Mouse (Mus musculus) heart, postnatal 0 days (tissue): ENCODE results near the gene Pkp3. TPM values are rescaled to one million over a fixed set of nuclear protein-coding genes. Genes with fewer than 3 reads are reported as not detected.

Experiments used
- ATAC-seq: fragments of 200-750 bp; cut with Nextera tagmentation; 2 replicates; pipeline ENCODE4 v1.8.0; 2017; ENCODE audit warnings: low read depth, moderate number of reproducible peaks, moderate library complexity; ENCODE audit not compliant: insufficient read depth
- DNase-seq: peaks from one replicate; pipeline ENCODE4 v3.0.0-alpha.2; 2016; ENCODE audit warnings: low spot score
- H3K27ac ChIP-seq: fragments of 300-500 bp; sonication (generic); 2 replicates; pipeline ENCODE4 v1.5.1; 2014; ENCODE audit warnings: low read depth, mild to moderate bottlenecking
- H3K27me3 ChIP-seq: fragments of 300-500 bp; sonication (generic); 2 replicates; pipeline ENCODE4 v1.6.1; 2014; ENCODE audit warnings: low read length, mixed read lengths; ENCODE audit not compliant: control insufficient read depth, insufficient read depth
- H3K36me3 ChIP-seq: fragments of 300-500 bp; sonication (generic); replicated peaks from 2 replicates; pipeline ENCODE4 v1.6.1; 2014; ENCODE audit warnings: low read length, mixed read lengths; ENCODE audit not compliant: control insufficient read depth, insufficient read depth
- H3K4me1 ChIP-seq: fragments of 300-500 bp; sonication (generic); 2 replicates; pipeline ENCODE4 v1.6.1; 2014; ENCODE audit warnings: antibody characterized with exemption; ENCODE audit not compliant: control insufficient read depth, insufficient read depth
- H3K4me2 ChIP-seq: fragments of 300-500 bp; sonication (generic); 2 replicates; pipeline ENCODE4 v1.6.1; 2014; ENCODE audit warnings: low read depth, mild to moderate bottlenecking, low read length, moderate library complexity
- H3K4me3 ChIP-seq: fragments of 300-500 bp; sonication (generic); 2 replicates; pipeline ENCODE4 v1.5.1; 2014; ENCODE audit warnings: low read depth, low read length
- H3K9ac ChIP-seq: fragments of 300-500 bp; sonication (generic); replicated peaks from 2 replicates; pipeline ENCODE4 v1.6.1; 2014; ENCODE audit warnings: low read depth, low read length, mixed read lengths
- H3K9me3 ChIP-seq: fragments of 300-500 bp; sonication (generic); replicated peaks from 2 replicates; pipeline ENCODE4 v1.6.1; 2016; ENCODE audit warnings: low read length; ENCODE audit not compliant: control insufficient read depth
- CTCF ChIP-seq: IDR thresholded peaks from 2 replicates; pipeline ENCODE4 v1.5.1; 2016; ENCODE audit warnings: antibody characterized with exemption, control low read depth, low read depth
- EP300 ChIP-seq: IDR thresholded peaks from 2 replicates; pipeline ENCODE4 v1.6.1; 2016; ENCODE audit warnings: antibody characterized with exemption, low read depth
- WGBS: fragments of 180-500 bp; shearing (Covaris S2); extraction: QIAGEN DNeasy Blood & Tissue Kit; methylation state at CpG from one replicate; pipeline ENCODE4 v1.1.7; 2014; 5-methylcytosine and 5-hydroxymethylcytosine counted together
- polyA plus RNA-seq: library from polyadenylated mRNA; unstranded; fragments of >200 nt; fragmentation: Nextera tagmentation; extraction: Ambion mirVana; gene quantifications from 2 replicates; pipeline ENCODE4 v1.2.1, GENCODE M21; 2015
- total RNA-seq: library from RNA; depleted of rRNA; stranded (reverse); fragments of >200 nt; gene quantifications from 2 replicates; pipeline ENCODE4 v1.2.3, GENCODE M21; 2014; ENCODE audit warnings: low replicate concordance

Gene Pkp3
- total and polyA plus RNA-seq, 2 experiments from 2014 or later = 0.20 to 3.8 TPM

DNA sequence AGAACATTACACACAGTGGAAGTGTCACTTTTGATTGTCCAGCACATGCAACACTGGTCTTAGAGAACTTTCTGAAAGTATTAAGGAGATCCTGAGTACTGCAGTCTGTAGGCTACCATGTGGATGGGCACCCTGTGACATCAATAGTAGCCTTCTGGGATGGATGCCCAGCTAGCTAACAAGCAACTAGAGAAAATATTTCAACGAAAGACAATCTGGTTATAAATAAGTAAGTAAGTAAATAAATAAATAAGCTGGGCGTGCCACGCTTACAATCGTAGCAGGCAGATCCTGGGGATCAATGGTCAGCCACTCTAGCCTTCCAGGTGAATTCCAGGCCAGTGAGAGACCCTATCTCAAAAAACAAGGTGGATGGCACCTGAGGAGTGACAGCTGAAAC, 26.0 kb upstream of the Pkp3 start:
- H3K27me3 ChIP-seq = peaks cover 3% of the 10 kb centered on the region; the same call in 1 of the 2 replicates
- no peak for DNase-seq
- no peak for TF ChIP-seq CTCF
- TF ChIP-seq EP300 = no peak
- ATAC-seq = no peak
- WGBS = 79% methylated on average over 4 of the region's 4 CpGs
- H3K4me2 ChIP-seq = no peak overlapping the region
- H3K36me3 ChIP-seq = no peaks in the 10 kb centered on the region
- no peaks in the 10 kb centered on the region; the same call in 1 of the 2 replicates for H3K4me1 ChIP-seq
- 0 out of 2 replicates have a peak, but pooled peaks cover 4% of the 10 kb centered on the region for H3K9me3 ChIP-seq
- H3K9ac ChIP-seq = no peak overlapping the region
- no peak overlapping the region for H3K27ac ChIP-seq
- no peak overlapping the region for H3K4me3 ChIP-seq

DNA sequence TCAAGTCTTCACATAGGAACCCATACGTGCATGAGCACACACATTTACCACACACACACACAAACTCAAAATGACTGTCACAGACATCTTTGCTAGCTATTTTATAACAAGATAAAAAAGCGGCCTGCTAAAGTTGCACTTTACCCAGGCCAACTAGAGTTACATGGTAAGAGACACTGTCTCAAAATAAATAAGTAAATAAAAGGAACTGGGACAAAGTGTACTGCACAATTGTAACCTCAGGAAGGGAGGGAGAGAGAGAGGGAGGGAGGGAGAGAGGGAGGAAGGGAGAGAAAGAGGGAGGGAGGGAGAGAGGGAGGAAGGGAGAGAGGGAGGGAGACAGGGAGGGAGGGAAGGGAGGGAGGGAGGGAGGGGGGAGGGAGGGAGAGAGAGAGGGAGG, 25.6 kb upstream of the Pkp3 start:
- DNase-seq (no peak), ATAC-seq (no peak)
- H3K27me3 ChIP-seq = peaks cover 3% of the 10 kb centered on the region; the same call in 1 of the 2 replicates
- H3K27ac ChIP-seq = no peak overlapping the region
- TF ChIP-seq CTCF (no peak), EP300 (no peak)
- H3K36me3 ChIP-seq = no peaks in the 10 kb centered on the region
- H3K4me1 ChIP-seq = no peaks in the 10 kb centered on the region; the same call in 1 of the 2 replicates
- 72% methylated on average over 2 of the region's 2 CpGs for WGBS
- H3K4me2 ChIP-seq = no peak overlapping the region
- H3K9ac ChIP-seq = no peak overlapping the region
- H3K9me3 ChIP-seq = 0 out of 2 replicates have a peak, but pooled peaks cover 4% of the 10 kb centered on the region
- H3K4me3 ChIP-seq = no peak overlapping the region

DNA sequence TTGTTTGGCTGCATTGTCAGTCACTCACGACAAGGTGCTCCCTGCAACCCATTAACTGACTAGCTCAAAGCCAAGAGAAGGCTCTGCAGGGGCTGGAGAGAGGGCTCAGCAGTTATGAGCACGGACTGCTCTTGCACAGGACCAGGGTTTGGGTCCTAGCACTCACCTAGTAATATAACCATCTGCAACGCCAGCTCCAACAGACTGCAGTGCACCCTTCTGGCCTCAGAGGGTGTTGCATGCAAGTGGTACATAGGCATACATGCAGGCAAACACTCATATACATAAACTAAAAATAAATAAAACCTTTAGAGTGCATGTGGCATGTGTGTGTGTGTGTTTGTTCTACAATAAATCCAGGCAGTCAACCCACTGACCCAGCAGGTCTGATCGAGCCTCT, 22.2 kb upstream of the Pkp3 start:
- ATAC-seq (no peak), DNase-seq (no peak)
- Histone ChIP-seq H3K4me3 (no peak overlapping the region), H3K4me2 (no peak overlapping the region), H3K27me3 (peaks cover 23% of the 10 kb centered on the region), H3K27ac (no peak overlapping the region), H3K36me3 (no peaks in the 10 kb centered on the region), H3K4me1 (no peaks in the 10 kb centered on the region), H3K9ac (no peak overlapping the region), H3K9me3 (0 out of 2 replicates have a peak, but pooled peaks cover 4% of the 10 kb centered on the region)
- WGBS = 69% methylated on average over 4 of the region's 4 CpGs
- TF ChIP-seq CTCF = no peak
- TF ChIP-seq EP300 = no peak

- DNase-seq (no peak), ATAC-seq (no peak)
- Histone ChIP-seq H3K9ac (no peak overlapping the region), H3K27ac (no peak overlapping the region), H3K4me2 (no peak overlapping the region), H3K9me3 (0 out of 2 replicates have a peak, but pooled peaks cover 4% of the 10 kb centered on the region), H3K36me3 (no peaks in the 10 kb centered on the region), H3K4me1 (0 out of 2 replicates have a peak, but pooled peaks cover 3% of the 10 kb centered on the region), H3K4me3 (no peak overlapping the region), H3K27me3 (peaks cover 35% of the 10 kb centered on the region)
- WGBS = 73% methylated on average over 6 of the region's 6 CpGs
- TF ChIP-seq CTCF = no peak
- TF ChIP-seq EP300 = no peak
These were observed 21.0 kb upstream of the Pkp3 start for GRCm38 (mm10) chr7:141056976-141057375.

GRCm38 (mm10) chr7:141057541-141057940, 20.5 kb upstream of the Pkp3 start:
- no peak overlapping the region for H3K27ac ChIP-seq
- H3K36me3 ChIP-seq = no peaks in the 10 kb centered on the region
- H3K4me2 ChIP-seq = no peak overlapping the region
- H3K9ac ChIP-seq = no peak overlapping the region
- H3K4me1 ChIP-seq = 0 out of 2 replicates have a peak, but pooled peaks cover 3% of the 10 kb centered on the region
- DNase-seq = no peak
- ATAC-seq = no peak
- H3K9me3 ChIP-seq = 0 out of 2 replicates have a peak, but pooled peaks cover 4% of the 10 kb centered on the region
- H3K4me3 ChIP-seq = no peak overlapping the region
- no peak for TF ChIP-seq CTCF
- WGBS = 72% methylated on average over 1 of the region's 1 CpGs
- peaks cover 40% of the 10 kb centered on the region for H3K27me3 ChIP-seq

DNA sequence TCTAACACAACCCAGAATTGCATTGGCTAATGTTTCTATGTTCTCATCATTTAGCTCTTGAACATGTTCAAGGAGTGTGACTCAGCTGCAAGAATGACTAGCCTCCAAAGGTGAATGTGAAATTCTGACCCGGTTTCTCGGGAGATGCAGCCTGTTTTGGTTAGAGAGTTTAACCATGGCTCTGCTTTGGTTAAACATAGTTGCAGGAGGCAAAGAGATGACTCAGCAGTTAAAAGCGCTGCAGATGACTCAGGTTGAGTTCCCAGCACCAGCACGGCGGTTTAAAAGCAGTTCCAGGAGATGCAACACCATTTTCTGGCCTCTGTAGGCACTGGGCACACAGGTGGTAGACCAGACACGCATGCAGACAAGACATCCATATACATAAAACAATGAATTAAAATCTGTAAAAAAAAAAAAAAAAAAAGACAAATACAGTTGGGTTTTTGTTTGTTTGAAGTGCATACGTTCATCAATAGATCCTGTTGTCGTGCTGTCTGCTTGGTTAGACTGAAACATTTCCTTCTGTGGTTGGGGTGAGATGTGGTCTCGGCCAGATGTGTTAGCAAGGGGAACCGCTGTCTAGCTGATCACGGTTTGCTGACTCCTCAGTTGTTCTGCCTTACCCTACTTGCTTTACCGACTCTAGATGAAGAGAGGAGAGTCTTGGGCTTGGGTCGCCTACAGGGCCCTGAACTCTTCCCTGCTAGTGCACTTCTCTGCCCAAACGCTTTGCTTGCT, 19.2 kb upstream of the Pkp3 start:
- Histone ChIP-seq H3K27me3 (peaks cover 52% of the 10 kb centered on the region), H3K4me1 (0 out of 2 replicates have a peak, but pooled peaks cover 3% of the 10 kb centered on the region), H3K9me3 (0 out of 2 replicates have a peak, but pooled peaks cover 4% of the 10 kb centered on the region), H3K4me3 (no peak overlapping the region), H3K27ac (no peak overlapping the region), H3K9ac (no peak overlapping the region), H3K36me3 (no peaks in the 10 kb centered on the region), H3K4me2 (no peak overlapping the region)
- ATAC-seq = no peak
- 79% methylated on average over 14 of the region's 14 CpGs for WGBS
- DNase-seq = no peak
- TF ChIP-seq CTCF (no peak), EP300 (no peak)
